Mouse (Mus musculus): ENCODE data around the gene Prr23a1. TPM values are rescaled to one million over a fixed set of nuclear protein-coding genes. Genes with fewer than 3 reads are reported as not detected.
"Not testable (repeated sequence)": the region's sequence is repeated elsewhere in the genome, so short reads cannot be mapped to it uniquely, and the experiment has no call there.

Prr23a1 gene
- not detected in 2 replicates for polyA plus RNA-seq (2012; ENCODE audit: insufficient read depth, insufficient read length, missing spikeins)

DNA sequence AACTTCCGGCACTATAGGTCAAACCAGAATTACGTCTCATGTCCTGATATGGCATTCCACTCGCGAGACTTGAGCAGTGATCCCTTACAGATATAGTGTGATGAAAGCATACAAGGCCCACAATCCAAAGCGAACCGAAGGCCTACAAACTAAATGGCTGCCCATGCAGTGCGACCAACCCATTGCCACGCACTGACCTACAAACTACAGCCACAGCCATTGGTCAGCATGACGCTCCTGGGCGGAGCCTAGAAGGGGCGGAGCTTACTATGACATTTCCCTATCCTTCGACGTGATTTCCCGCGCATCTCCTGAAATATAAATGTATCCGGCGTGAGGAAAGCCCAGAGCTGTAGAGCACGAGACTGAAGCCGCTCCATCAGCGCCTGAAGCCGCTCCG is at the start of gene Prr23a1:
Gene Prr23a1, plus strand, starts transcription at position 387 of the 400 bp plus-strand sequence.
- H3K27ac ChIP-seq (replicated peaks; ENCODE audit: low read depth, low read length): no peak within 1 kb of the TSS
- H3K4me1 ChIP-seq (ENCODE audit: control insufficient read depth, insufficient read depth, insufficient read length, low read length): no peaks in the 10 kb centered on the region
- no peak within 1 kb of the TSS for H3K4me3 ChIP-seq (ENCODE audit: insufficient read depth, low read depth, low read length)

DNA sequence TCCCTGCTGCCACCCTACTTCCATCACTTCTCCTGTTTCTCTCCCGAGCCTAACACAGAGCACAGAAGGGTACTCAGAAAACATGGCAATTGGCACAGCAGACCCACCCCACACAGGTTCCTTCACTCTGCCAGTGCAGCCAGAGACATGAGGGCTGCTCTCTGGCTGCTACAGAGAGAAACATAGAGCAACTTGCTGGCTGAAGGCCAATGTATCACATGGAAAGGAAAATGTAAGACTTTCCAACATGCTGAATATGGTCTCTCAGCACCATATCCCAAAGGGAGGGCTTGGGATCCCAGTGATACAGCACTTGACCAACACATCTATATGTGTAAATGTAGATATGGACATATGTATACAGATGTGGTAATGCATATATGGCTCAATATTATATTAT is 43.3 kb upstream of the Prr23a1 start:
- Histone ChIP-seq H3K4me1 (ENCODE audit: control insufficient read depth, insufficient read depth, insufficient read length, low read length) (no peaks in the 10 kb centered on the region), H3K4me3 (ENCODE audit: insufficient read depth, low read depth, low read length) (no peak overlapping the region), H3K27ac (replicated peaks; ENCODE audit: low read depth, low read length) (no peak overlapping the region)

- Histone ChIP-seq H3K4me1 (ENCODE audit: control insufficient read depth, insufficient read depth, insufficient read length, low read length) (no peaks in the 10 kb centered on the region), H3K4me3 (ENCODE audit: insufficient read depth, low read depth, low read length) (no peak overlapping the region), H3K27ac (replicated peaks; ENCODE audit: low read depth, low read length) (no peak overlapping the region)
Measured at GRCm38 (mm10) chr9:98803971-98804370, 38.3 kb upstream of the Prr23a1 start.

DNA sequence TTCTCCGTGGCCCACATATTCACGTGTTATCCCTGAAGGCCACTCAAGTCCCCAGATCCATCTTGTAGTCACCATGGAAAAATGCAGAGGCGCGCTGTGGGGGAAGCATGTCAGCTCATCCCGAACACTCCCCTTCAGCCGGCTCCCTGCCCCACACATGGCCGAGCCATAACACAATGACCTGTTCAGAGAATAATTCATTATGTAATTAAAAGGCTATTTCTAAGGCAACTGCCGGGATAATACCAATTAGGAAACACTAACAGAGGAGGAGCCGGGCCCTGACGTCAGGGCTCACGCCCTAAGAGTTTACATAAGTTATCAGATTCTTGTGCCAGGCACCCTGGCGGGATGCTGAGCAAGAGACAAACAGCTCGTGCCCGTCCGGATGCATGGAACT is 36.8 kb upstream of the Prr23a1 start:
- Histone ChIP-seq H3K27ac (replicated peaks; ENCODE audit: low read depth, low read length) (no peak overlapping the region), H3K4me3 (ENCODE audit: insufficient read depth, low read depth, low read length) (no peak overlapping the region), H3K4me1 (ENCODE audit: control insufficient read depth, insufficient read depth, insufficient read length, low read length) (no peaks in the 10 kb centered on the region)

GRCm38 (mm10) chr9:98805934-98806333 is 36.4 kb upstream of the Prr23a1 start:
- Histone ChIP-seq H3K4me3 (ENCODE audit: insufficient read depth, low read depth, low read length) (no peak overlapping the region), H3K4me1 (ENCODE audit: control insufficient read depth, insufficient read depth, insufficient read length, low read length) (no peaks in the 10 kb centered on the region), H3K27ac (replicated peaks; ENCODE audit: low read depth, low read length) (no peak overlapping the region)

DNA sequence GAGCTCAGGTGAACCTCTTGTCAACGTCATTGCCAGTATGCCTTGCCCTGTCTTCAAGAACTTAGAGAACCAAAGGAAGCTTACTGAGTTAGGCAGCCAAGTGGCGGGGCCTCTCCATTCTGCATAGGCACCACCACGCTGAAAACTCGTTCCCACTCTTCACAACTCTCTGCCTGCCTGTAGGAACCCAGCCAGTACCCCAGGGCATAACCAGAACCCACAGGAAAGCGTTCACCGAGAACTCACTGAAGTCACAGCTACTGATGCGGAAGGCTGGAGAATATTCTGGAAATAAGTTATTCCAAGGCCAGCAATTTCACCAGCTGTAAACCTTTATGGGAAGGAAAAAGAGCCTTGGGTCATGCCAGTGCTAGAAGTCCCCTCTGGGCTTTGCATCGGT is 34.7 kb upstream of the Prr23a1 start:
- Histone ChIP-seq H3K27ac (replicated peaks; ENCODE audit: low read depth, low read length) (no peak overlapping the region), H3K4me3 (ENCODE audit: insufficient read depth, low read depth, low read length) (no peak overlapping the region), H3K4me1 (ENCODE audit: control insufficient read depth, insufficient read depth, insufficient read length, low read length) (no peaks in the 10 kb centered on the region)

DNA sequence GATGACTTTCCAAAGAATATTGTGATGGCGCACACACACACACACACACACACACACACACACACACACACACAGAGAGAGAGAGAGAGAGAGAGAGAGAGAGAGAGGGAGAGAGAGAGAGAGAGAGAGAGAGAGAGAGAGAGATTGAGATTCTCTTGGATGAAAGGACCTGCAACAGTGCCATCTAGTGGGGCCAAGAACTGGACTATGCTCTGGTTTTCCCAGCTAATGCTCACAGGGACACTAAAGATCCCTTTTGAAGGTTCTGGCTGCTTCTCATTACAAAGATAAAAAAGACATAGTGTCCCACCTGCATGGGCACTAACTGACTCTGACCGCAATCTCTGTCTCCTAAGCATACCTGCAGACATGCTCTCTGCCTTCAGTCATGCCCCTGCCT is 32.8 kb upstream of the Prr23a1 start:
- not testable (repeated sequence) for H3K4me3 ChIP-seq (ENCODE audit: insufficient read depth, low read depth, low read length); H3K27ac ChIP-seq (replicated peaks; ENCODE audit: low read depth, low read length); H3K4me1 ChIP-seq (ENCODE audit: control insufficient read depth, insufficient read depth, insufficient read length, low read length)

DNA sequence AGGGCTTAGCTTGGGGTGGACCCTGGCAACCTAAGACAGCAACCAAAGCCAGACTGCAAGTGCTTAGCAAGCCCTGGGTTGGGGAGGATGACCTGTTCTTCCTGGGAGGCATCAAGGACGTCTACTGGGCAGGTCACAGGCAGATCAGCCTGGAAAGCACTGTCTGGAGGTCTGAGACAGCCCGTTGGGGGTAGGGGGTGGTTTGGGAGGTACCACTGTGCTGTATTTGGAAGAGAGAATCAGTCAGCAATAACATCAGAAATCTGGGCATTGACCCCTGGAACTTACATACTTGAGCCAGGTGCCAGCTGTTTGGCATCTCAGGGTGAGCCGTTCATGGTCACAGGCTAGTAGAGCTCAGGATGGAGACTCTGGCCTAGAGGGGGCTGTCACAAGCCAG is 26.2 kb upstream of the Prr23a1 start:
- Histone ChIP-seq H3K4me1 (ENCODE audit: control insufficient read depth, insufficient read depth, insufficient read length, low read length) (no peaks in the 10 kb centered on the region), H3K27ac (replicated peaks; ENCODE audit: low read depth, low read length) (no peak overlapping the region), H3K4me3 (ENCODE audit: insufficient read depth, low read depth, low read length) (no peak overlapping the region)

- Histone ChIP-seq H3K4me1 (ENCODE audit: control insufficient read depth, insufficient read depth, insufficient read length, low read length) (no peaks in the 10 kb centered on the region), H3K27ac (replicated peaks; ENCODE audit: low read depth, low read length) (no peak overlapping the region), H3K4me3 (ENCODE audit: insufficient read depth, low read depth, low read length) (no peak overlapping the region)
Measured at GRCm38 (mm10) chr9:98817592-98817991, 24.7 kb upstream of the Prr23a1 start.

GRCm38 (mm10) chr9:98818971-98819370 is 23.3 kb upstream of the Prr23a1 start:
- Histone ChIP-seq H3K4me1 (ENCODE audit: control insufficient read depth, insufficient read depth, insufficient read length, low read length) (no peaks in the 10 kb centered on the region), H3K27ac (replicated peaks; ENCODE audit: low read depth, low read length) (no peak overlapping the region), H3K4me3 (ENCODE audit: insufficient read depth, low read depth, low read length) (no peak overlapping the region)

DNA sequence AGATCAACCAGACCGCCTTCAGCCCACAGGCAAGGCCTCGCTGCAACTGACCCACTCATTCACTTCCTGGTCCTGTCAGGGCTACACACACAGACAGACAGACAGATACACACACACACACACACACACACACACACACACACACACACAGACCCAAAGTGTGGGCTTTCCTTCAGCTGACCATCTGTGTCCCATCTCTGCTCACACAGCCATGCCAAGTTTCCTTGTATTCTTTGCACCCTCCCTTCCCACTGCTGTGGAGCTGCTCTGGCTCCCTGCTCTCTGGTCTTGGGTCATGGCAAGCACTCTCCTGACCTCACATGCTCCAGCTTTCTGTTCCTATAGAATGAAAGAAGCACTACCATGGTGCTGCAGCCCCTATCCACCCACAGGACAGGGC is 22.8 kb upstream of the Prr23a1 start:
- H3K4me3 ChIP-seq (ENCODE audit: insufficient read depth, low read depth, low read length): no peak overlapping the region
- no peak overlapping the region for H3K27ac ChIP-seq (replicated peaks; ENCODE audit: low read depth, low read length)
- no peaks in the 10 kb centered on the region for H3K4me1 ChIP-seq (ENCODE audit: control insufficient read depth, insufficient read depth, insufficient read length, low read length)

DNA sequence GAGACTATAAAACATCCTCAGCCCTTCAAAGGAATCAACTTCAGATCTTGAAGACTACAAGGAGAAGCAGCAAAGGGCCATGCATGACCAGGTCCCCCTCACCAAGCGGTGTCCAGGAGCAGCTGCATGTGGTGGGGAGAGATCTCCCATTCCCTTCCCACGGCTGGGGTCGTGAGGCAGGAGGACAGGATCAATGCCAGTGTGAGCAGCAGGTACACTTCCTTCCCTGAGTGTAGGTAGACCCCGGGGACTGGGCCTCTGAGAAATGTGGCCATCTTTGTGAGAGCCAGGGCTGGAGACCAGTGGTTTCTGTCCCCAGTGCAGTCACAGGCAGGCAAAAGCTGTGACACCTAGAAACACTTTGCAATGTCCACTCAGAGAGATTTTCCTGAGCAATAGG is 21.8 kb upstream of the Prr23a1 start:
- no peaks in the 10 kb centered on the region for H3K4me1 ChIP-seq (ENCODE audit: control insufficient read depth, insufficient read depth, insufficient read length, low read length)
- no peak overlapping the region for H3K4me3 ChIP-seq (ENCODE audit: insufficient read depth, low read depth, low read length)

GRCm38 (mm10) chr9:98821067-98821466 is 21.2 kb upstream of the Prr23a1 start:
- H3K4me3 ChIP-seq (ENCODE audit: insufficient read depth, low read depth, low read length): no peak overlapping the region
- no peaks in the 10 kb centered on the region for H3K4me1 ChIP-seq (ENCODE audit: control insufficient read depth, insufficient read depth, insufficient read length, low read length)
- H3K27ac ChIP-seq (replicated peaks; ENCODE audit: low read depth, low read length): no peak overlapping the region

More for the DNA sequence above, 21.8 kb upstream of the Prr23a1 start:
- no peak overlapping the region for H3K27ac ChIP-seq (replicated peaks; ENCODE audit: low read depth, low read length)

GRCm38 (mm10) chr9:98823805-98824204 is 18.5 kb upstream of the Prr23a1 start:
- Histone ChIP-seq H3K4me3 (ENCODE audit: insufficient read depth, low read depth, low read length) (no peak overlapping the region), H3K4me1 (ENCODE audit: control insufficient read depth, insufficient read depth, insufficient read length, low read length) (no peaks in the 10 kb centered on the region), H3K27ac (replicated peaks; ENCODE audit: low read depth, low read length) (no peak overlapping the region)

- Histone ChIP-seq H3K27ac (replicated peaks; ENCODE audit: low read depth, low read length) (no peak overlapping the region), H3K4me3 (ENCODE audit: insufficient read depth, low read depth, low read length) (no peak overlapping the region), H3K4me1 (ENCODE audit: control insufficient read depth, insufficient read depth, insufficient read length, low read length) (no peaks in the 10 kb centered on the region)
Measured at GRCm38 (mm10) chr9:98829508-98829907, 12.8 kb upstream of the Prr23a1 start.

GRCm38 (mm10) chr9:98837537-98838074 is 4.7 kb upstream of the Prr23a1 start:
- Histone ChIP-seq H3K27ac (replicated peaks; ENCODE audit: low read depth, low read length) (no peak overlapping the region), H3K4me1 (ENCODE audit: control insufficient read depth, insufficient read depth, insufficient read length, low read length) (no peaks in the 10 kb centered on the region), H3K4me3 (ENCODE audit: insufficient read depth, low read depth, low read length) (no peak overlapping the region)

DNA sequence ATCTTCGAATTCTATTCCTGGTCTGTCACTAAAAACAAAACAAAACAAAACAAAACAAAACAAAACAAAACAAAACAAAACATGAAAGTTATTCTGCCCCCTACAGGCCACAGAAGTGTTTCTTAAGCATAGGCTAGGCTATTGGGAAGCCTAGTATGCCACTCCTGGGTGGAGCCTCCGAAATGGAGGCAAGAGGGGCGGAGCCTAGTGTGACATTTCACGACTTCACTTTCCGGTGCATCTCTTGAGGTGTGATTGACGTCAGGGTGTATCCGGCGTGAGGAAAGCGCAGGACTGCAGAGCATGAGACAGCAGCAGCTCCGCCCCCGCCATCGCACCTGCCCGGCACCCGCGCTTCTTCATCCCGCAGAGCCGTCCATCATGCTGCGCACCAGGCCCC is 13.9 kb downstream of the Prr23a1 start, which contains the start of gene Prr23a2:
Gene Prr23a2, plus strand, starts transcription at position 285 of the 400 bp plus-strand sequence.
- no peak within 1 kb of the TSS for H3K4me3 ChIP-seq (ENCODE audit: insufficient read depth, low read depth, low read length)
- H3K4me1 ChIP-seq (ENCODE audit: control insufficient read depth, insufficient read depth, insufficient read length, low read length): no peaks in the 10 kb centered on the region
- no peak within 1 kb of the TSS for H3K27ac ChIP-seq (replicated peaks; ENCODE audit: low read depth, low read length)

All from brown adipose tissue, adult 24 weeks (tissue).